Mouse (Mus musculus) heart, embryonic 16.5 days (tissue): ENCODE data around the gene Txndc17. TPM values are rescaled to one million over a fixed set of nuclear protein-coding genes. Genes with fewer than 3 reads are reported as not detected.
A peak's percentile ranks its signal among the peaks of the same experiment; 100 is the strongest.

Experiments used
- ATAC-seq: fragments of 200-750 bp; cut with Nextera tagmentation; replicated peaks from 2 replicates; pipeline ENCODE4 v1.8.0; 2017; ENCODE audit warnings: moderate number of reproducible peaks; ENCODE audit not compliant: insufficient read depth, low FRiP score; ENCODE audit errors: extremely low read depth
- H3K27ac ChIP-seq: fragments of 300-500 bp; sonication (generic); 2 replicates; pipeline ENCODE4 v1.5.1; 2014; ENCODE audit warnings: mild to moderate bottlenecking, low read length, control low read depth, moderate library complexity
- H3K27me3 ChIP-seq: fragments of 300-500 bp; sonication (generic); 2 replicates; pipeline ENCODE4 v1.6.1; 2014; ENCODE audit warnings: low read length, mixed read lengths; ENCODE audit not compliant: control insufficient read depth, insufficient read depth
- H3K36me3 ChIP-seq: fragments of 300-500 bp; sonication (generic); 2 replicates; pipeline ENCODE4 v1.6.1; 2014; ENCODE audit not compliant: control insufficient read depth, insufficient read depth
- H3K4me1 ChIP-seq: fragments of 300-500 bp; sonication (generic); 2 replicates; pipeline ENCODE4 v1.6.1; 2014; ENCODE audit warnings: low read length, mixed read lengths; ENCODE audit not compliant: control insufficient read depth, insufficient read depth
- H3K4me2 ChIP-seq: fragments of 300-500 bp; sonication (generic); 2 replicates; pipeline ENCODE4 v1.6.1; 2014; ENCODE audit warnings: low read depth, mild to moderate bottlenecking, control low read depth, low read length
- H3K4me3 ChIP-seq: fragments of 300-500 bp; sonication (generic); 2 replicates; pipeline ENCODE4 v1.5.1; 2014; ENCODE audit warnings: mild to moderate bottlenecking, control low read depth, low read length
- H3K9ac ChIP-seq: fragments of 300-500 bp; sonication (generic); 2 replicates; pipeline ENCODE4 v1.6.1; 2014; ENCODE audit warnings: low read length, control low read depth
- H3K9me3 ChIP-seq: fragments of 300-500 bp; sonication (generic); replicated peaks from 2 replicates; pipeline ENCODE4 v1.6.1; 2016; ENCODE audit warnings: low read length; ENCODE audit not compliant: control insufficient read depth
- WGBS: fragments of 180-500 bp; shearing (Covaris S2); extraction: QIAGEN DNeasy Blood & Tissue Kit; methylation state at CpG from one replicate; pipeline ENCODE4 v1.1.7; 2014; 5-methylcytosine and 5-hydroxymethylcytosine counted together
- polyA plus RNA-seq: library from polyadenylated mRNA; unstranded; fragments of >200 nt; fragmentation: Nextera tagmentation; extraction: Ambion mirVana; gene quantifications from 2 replicates; pipeline ENCODE4 v1.2.1, GENCODE M21; 2015

Gene Txndc17
- polyA plus RNA-seq, 1 experiment from 2014 or later, result 149 TPM

DNA sequence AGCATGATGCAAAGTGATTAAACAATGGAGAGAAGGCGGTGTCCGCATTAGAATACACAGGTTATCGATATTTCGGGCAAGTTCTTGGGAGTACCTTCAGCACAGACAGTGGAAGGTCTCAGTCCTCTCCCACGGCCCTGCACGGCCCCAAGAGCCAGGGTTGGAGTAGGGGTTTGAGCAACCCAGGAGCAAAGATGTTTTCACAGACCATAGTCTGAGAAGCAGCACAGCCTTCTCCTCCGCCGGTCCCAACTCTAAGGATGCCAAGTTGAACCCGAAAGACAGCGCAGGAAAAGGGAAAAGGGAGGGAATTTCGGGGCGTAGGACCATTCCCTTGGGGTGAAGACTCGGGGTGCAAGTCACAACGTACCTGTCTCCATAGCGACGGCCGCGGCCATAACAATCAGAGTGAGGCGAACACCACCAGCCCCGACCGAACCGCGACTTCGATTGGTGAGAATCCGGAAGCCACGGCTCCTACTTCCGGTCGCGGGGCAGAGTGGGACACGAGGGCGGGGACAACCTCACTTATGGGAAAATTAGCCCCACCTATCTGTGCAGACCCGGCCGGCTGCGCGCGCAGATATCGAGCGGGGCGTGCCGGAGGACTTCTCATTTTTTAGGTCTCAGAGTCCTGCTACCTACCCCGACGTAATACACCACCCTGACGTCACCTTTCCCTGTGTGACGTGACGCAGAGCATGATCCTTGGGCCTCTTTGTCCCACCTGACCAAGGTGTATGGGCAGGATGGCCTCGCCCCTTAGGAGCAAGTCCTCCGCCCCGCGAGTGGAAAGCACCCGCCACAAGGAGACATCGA, 7.5 kb downstream of the Txndc17 start:
- Histone ChIP-seq H3K4me3 (peak overlapping the region; percentile 96), H3K27ac (peak overlapping the region; percentile 84), H3K9ac (peak overlapping the region; percentile 84), H3K27me3 (no peaks in the 10 kb centered on the region), H3K4me1 (peaks cover 8% of the 10 kb centered on the region; the same call in 1 of the 2 replicates), H3K36me3 (peaks cover 11% of the 10 kb centered on the region), H3K9me3 (no peaks in the 10 kb centered on the region), H3K4me2 (peak overlapping the region; percentile 100)
- peak; percentile 98 for ATAC-seq
- WGBS, result 1% methylated on average over 51 of the region's 51 CpGs

DNA sequence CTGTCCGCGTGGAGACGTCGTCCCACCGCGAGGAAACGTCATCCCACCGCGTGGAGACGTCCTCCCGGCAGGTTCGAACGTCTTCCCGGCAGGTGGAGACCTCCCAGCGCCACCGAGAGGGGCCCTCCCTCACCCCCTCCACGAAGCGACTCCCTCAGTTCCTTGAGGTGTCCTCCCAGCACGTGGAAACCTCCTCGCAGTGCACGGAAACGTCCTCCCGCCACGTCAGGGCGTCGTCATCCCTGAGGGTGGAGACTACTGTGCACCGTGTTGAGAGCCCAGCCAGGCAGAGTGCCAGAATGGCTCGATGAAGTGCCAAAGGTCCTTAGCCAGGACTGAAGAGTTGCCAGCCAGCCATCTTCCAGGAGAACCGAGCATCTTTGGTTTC, 8.1 kb downstream of the Txndc17 start, which contains the start of gene Med31:
TSS of gene Med31 (minus strand) at position 183 of the 388 bp plus-strand sequence.
- peak; percentile 83 for ATAC-seq
- Histone ChIP-seq H3K4me1 (peaks cover 8% of the 10 kb centered on the region; the same call in 1 of the 2 replicates), H3K27ac (peak within 1 kb of the TSS; percentile 84), H3K27me3 (no peaks in the 10 kb centered on the region), H3K9ac (peak within 1 kb of the TSS; percentile 84), H3K4me3 (peak within 1 kb of the TSS; percentile 96), H3K4me2 (peak within 1 kb of the TSS; percentile 100), H3K36me3 (peaks cover 8% of the 10 kb centered on the region), H3K9me3 (no peaks in the 10 kb centered on the region)
- WGBS, result 1% methylated on average over 29 of the region's 29 CpGs

DNA sequence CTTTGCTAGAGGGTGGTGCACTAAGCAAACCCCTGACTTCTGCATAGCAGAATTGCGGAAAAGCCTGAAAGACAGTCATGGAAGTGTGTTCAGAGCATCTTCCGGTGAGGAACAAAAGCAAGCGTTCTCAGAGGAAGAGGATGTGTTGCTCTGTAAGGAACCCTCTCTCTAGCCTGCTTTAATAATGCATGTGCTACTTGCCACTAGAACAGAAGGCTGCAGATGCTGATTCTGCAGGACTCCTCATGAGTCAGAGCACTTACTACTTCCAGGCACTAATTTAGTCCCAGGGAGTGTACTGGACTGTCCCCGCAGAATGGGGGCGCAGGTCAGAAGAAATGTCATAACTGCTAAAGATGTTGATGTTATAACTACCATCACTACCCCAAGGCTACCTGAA, 9.8 kb downstream of the Txndc17 start:
- Histone ChIP-seq H3K4me3 (no peak overlapping the region), H3K27me3 (no peaks in the 10 kb centered on the region), H3K9ac (no peak overlapping the region), H3K27ac (no peak overlapping the region), H3K36me3 (no peaks in the 10 kb centered on the region), H3K9me3 (no peaks in the 10 kb centered on the region), H3K4me2 (no peak overlapping the region), H3K4me1 (peaks cover 8% of the 10 kb centered on the region; the same call in 1 of the 2 replicates)
- WGBS, result 76% methylated on average over 5 of the region's 5 CpGs
- no peak for ATAC-seq

DNA sequence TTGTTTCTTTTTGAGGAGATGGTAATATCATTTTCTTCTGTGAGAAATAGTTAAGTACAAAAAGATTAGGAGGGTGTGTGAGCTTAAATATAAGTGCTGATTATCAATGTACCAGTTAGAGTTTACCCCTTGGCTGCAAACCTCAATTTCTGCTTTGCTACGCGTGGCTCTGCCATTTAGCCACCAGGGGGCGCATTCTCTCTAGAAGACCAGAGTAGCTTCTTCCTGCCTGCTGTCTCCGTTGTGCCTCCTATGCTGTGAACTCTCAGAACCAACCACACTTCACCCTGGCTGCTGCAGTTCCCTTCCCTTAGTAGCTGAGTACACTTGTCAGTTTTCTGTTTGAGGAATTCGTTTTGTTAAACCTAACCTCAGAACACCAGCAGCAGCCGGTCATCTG, 13.9 kb downstream of the Txndc17 start:
- 0 out of 2 replicates have a peak, but pooled peaks have one; percentile 23 for ATAC-seq
- WGBS, result 17% methylated on average over 6 of the region's 6 CpGs

DNA sequence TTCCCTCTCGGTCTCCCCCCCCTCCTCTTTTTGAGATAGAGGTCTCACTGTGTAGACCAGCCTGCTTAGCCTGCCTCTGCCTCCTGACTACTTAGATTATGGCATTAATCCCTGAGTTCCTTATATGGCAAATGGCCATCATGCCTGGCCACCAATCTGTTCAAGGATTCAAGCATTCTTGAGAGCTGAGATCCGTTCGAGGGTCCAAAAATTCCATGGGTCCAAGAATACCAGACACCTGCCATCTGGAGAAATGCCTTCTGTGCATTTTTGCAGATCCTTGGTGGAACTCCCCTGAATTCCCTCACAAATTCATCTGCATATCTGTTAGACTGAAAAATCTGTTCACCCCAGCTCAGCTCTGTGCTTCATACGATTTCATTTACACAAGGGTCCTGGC, 16.1 kb downstream of the Txndc17 start:
- Histone ChIP-seq H3K9me3 (no peaks in the 10 kb centered on the region), H3K27me3 (no peaks in the 10 kb centered on the region; the same call in 1 of the 2 replicates), H3K27ac (no peak overlapping the region), H3K4me3 (no peak overlapping the region), H3K9ac (no peak overlapping the region), H3K4me2 (no peak overlapping the region), H3K36me3 (no peaks in the 10 kb centered on the region), H3K4me1 (no peaks in the 10 kb centered on the region)
- no peak for ATAC-seq
- WGBS, result 75% methylated on average over 4 of the region's 4 CpGs

More for the DNA sequence above, 13.9 kb downstream of the Txndc17 start:
- H3K27me3 ChIP-seq, result no peaks in the 10 kb centered on the region; the same call in 1 of the 2 replicates
- H3K4me3 ChIP-seq, result no peak overlapping the region
- peaks cover 1% of the 10 kb centered on the region; the same call in 1 of the 2 replicates for H3K4me1 ChIP-seq
- no peak overlapping the region for H3K27ac ChIP-seq
- no peaks in the 10 kb centered on the region for H3K36me3 ChIP-seq
- no peak overlapping the region for H3K4me2 ChIP-seq
- H3K9ac ChIP-seq, result no peak overlapping the region
- H3K9me3 ChIP-seq, result no peaks in the 10 kb centered on the region

DNA sequence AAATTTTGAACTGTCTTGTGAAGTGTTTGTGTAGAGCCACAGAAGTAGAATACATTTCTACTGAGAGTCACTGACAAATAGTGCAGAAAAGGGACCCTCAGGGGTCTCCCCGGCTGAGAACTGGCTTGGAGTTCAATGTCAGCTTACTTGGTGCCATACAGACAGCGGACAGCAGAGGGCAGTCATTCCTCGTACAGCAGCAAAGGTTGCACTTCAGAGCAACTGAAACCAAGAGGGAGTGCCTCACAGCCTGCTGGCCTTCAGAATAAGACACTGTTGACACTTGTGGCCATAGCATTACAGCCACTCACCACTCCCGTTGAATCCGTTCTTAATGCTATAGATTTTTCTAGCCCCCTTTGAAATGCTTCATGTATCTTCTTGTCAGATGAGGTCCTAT, 17.5 kb downstream of the Txndc17 start:
- WGBS, result 9% methylated on average over 5 of the region's 5 CpGs
- no peak overlapping the region for H3K4me2 ChIP-seq
- H3K27me3 ChIP-seq, result no peaks in the 10 kb centered on the region; the same call in 1 of the 2 replicates
- no peak for ATAC-seq
- H3K9ac ChIP-seq, result no peak overlapping the region
- no peaks in the 10 kb centered on the region for H3K9me3 ChIP-seq
- H3K36me3 ChIP-seq, result no peaks in the 10 kb centered on the region
- no peaks in the 10 kb centered on the region for H3K4me1 ChIP-seq
- H3K4me3 ChIP-seq, result no peak overlapping the region
- H3K27ac ChIP-seq, result no peak overlapping the region

DNA sequence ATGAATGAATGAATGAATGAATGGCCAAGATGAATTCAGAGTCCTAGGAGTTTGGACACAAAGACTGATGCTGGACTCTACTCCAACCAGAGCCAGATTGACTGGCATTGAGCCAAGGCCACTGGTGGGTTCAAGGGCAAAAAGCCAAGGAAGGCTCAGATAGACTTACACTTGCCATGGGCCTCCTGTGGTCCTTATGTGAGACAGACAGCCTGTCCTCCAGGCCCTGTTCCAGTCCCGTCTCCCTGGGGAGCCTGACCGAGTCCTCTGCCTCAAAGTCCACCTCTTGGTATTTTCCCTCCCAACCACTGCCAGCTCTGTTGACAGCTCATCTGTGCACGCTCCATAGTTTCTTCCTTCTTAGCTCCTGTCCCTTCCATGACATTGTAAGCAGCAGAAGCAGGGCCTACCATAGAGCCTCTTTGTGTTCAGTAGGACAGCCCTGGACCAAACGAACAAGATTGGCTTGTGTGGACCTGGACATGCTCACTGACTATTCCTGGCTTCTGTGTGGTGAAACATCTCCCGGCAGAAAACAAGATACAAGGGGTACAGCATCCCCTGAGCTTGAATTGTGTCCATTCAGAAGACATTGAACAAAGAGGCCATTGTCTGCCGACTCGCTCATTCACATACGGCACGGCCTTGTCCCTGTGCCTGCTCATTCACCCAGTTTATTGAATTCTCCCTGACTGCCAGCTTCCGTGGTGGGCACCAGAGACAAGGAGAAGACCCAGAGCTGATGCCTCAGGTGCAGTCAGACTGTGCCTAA, 18.9 kb downstream of the Txndc17 start:
- Histone ChIP-seq H3K9ac (no peak overlapping the region), H3K36me3 (no peaks in the 10 kb centered on the region), H3K4me1 (no peaks in the 10 kb centered on the region), H3K27ac (no peak overlapping the region), H3K4me3 (no peak overlapping the region), H3K4me2 (no peak overlapping the region), H3K27me3 (no peaks in the 10 kb centered on the region; the same call in 1 of the 2 replicates), H3K9me3 (no peaks in the 10 kb centered on the region)
- ATAC-seq, result no peak
- WGBS, result 66% methylated on average over 10 of the region's 10 CpGs

DNA sequence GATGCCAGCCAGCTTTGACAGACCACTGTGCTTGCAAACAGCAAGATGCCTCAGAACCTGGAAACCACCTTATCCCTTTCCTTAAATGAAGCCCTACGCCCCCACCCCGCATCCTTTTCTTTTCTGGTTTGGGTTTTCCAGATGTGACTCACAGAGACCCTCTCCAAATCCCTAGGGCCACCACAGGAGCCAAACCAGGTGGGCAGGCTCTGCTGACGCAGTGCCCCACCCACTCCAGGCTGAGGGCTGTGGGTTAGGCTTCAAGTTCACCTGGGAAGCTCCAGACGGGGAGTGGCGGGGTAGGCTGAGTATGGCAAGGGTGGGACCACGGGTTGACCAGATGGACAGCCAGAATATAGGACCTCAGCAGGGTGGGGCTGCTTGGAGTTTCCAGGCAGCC, 19.6 kb downstream of the Txndc17 start:
- 75% methylated on average over 6 of the region's 6 CpGs for whole genome bisulfite sequencing
- H3K4me2 ChIP-seq, result no peak overlapping the region
- H3K27ac ChIP-seq, result no peak overlapping the region
- no peaks in the 10 kb centered on the region for H3K36me3 ChIP-seq
- H3K9me3 ChIP-seq, result no peaks in the 10 kb centered on the region
- H3K27me3 ChIP-seq, result no peaks in the 10 kb centered on the region; the same call in 1 of the 2 replicates
- no peak overlapping the region for H3K4me3 ChIP-seq
- ATAC-seq, result no peak
- H3K4me1 ChIP-seq, result no peaks in the 10 kb centered on the region
- H3K9ac ChIP-seq, result no peak overlapping the region

DNA sequence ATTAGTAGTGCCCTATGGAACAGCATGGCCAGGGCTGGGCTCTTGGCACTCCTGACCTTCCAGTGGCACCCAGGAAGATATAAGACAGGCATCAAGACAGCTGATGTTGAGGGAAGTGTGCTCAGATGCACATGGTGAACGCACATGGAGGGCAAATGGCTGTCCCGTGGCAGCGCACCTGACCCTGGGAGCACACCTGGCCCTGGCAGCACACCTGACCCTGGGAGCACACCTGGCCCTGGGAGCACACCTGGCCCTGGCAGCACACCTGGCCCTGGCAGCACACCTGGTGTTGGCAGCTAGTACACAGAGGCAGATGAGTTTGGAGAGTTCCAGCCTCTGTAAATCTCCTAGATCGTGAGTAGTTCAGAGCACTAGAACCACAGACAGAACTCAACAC, 21.2 kb downstream of the Txndc17 start:
- Histone ChIP-seq H3K27me3 (no peaks in the 10 kb centered on the region; the same call in 1 of the 2 replicates), H3K27ac (no peak overlapping the region), H3K4me3 (no peak overlapping the region), H3K4me2 (no peak overlapping the region), H3K4me1 (no peaks in the 10 kb centered on the region), H3K9me3 (no peaks in the 10 kb centered on the region), H3K36me3 (no peaks in the 10 kb centered on the region), H3K9ac (no peak overlapping the region)
- 90% methylated on average over 4 of the region's 4 CpGs for WGBS
- ATAC-seq, result no peak
